Mouse (Mus musculus) kidney, postnatal 10 days (tissue): ENCODE measurements around the gene Ankrd60.

ENCODE experiments used
- DNase-seq: peaks from one replicate; pipeline ENCODE4 v3.0.0; 2021; ENCODE audit warnings: mixed read lengths

Ankrd60 gene

DNA sequence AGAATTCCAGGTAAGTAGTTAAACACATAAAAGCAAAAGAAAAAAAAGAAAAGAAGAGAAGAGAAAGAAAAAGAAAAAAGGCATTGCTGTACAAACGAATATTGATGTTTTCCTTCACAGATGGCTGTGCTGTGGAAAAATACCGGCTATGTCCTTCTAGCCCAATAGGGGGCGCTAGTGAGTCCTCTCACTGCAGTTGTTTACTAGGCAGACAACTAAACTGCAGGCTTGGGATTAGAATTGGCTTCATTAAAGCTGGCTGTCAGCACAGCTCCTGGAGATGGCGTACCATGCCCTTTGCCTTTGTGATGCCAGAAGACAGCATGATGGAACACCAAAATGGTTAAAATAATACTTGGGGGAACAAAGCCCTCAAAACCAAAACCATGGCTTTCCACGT lies 5.3 kb upstream of the Ankrd60 start:
- peak; percentile 40 for DNase-seq

DNA sequence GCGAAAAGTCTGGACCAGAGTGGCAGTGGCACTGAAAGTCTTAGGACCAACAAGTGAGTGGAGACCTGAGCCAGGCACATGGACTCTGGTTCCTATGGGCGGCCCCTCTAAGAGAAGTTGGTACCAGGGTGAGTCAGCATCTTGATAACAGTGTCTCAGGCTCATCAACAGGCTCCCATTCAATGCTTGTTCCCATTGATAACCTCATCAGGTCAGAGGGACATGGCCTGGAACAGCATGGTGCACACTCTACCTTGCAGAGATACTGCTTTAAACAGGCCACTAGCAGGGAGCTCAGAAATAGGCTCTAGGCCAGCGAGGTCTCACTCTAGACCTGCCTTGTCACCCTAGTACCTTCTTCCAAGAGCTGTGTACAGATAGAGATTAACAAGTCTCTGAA lies 4.7 kb upstream of the Ankrd60 start:
- DNase-seq, result no peak

DNA sequence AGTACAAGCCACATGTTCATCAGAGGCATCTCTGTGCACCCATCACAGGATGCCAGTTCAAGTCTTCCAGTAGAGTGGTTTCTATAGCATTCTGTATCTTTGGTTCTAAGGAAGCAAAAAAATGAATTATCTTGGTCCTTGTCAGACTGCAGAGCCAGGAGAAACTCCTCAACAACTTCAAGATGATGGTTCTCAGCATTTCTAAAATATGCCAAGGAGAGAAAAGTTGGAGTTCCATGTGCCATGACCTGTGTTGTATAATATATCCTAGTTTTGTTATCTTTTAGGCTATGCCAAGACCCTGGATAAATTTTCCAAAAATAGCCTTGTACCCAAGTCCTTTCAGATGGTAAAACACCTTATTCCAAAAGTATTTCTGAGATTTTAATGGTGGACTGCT lies 2.9 kb upstream of the Ankrd60 start:
- DNase-seq, result no peak

DNA sequence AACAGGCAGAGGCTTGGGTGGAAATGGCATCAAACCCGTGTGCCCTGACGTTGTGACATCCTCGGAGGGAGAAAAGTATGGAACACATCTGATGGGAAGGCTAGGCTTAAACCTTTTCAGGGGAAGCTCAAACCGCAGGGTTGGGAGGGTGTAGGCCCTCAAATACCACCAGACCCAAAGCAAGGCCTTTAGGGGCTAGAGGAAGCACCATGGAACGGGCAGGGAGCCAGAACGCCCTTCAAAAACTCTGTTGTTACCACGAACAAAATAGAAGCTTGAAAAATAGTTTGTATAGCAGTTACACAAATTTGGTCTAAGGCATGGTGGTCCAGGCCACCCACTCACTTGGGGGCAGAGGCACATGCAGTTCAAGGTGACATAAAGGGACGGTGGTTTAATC lies 430 bp upstream of the Ankrd60 start:
- DNase-seq, result no peak

GRCm38 (mm10) chr2:173564179-173564578 lies 14.0 kb downstream of the Ankrd60 start:
- DNase-seq, result peak; percentile 65

GRCm38 (mm10) chr2:173563336-173563735 lies 14.8 kb downstream of the Ankrd60 start:
- DNase-seq, result no peak

- DNase-seq, result peak; percentile 89
These were observed 16.2 kb downstream of the Ankrd60 start for GRCm38 (mm10) chr2:173561851-173562442.

GRCm38 (mm10) chr2:173558754-173559396 lies 19.3 kb downstream of the Ankrd60 start:
- DNase-seq, result peak; percentile 77

- no peak for DNase-seq
These were observed 24.3 kb downstream of the Ankrd60 start for GRCm38 (mm10) chr2:173553863-173554262.

- DNase-seq, result no peak
These were observed 27.5 kb downstream of the Ankrd60 start for GRCm38 (mm10) chr2:173550681-173551080.

GRCm38 (mm10) chr2:173549236-173549635 lies 28.9 kb downstream of the Ankrd60 start:
- DNase-seq, result peak; percentile 53

GRCm38 (mm10) chr2:173545992-173546703 lies 32.0 kb downstream of the Ankrd60 start:
- peak; percentile 90 for DNase-seq

DNA sequence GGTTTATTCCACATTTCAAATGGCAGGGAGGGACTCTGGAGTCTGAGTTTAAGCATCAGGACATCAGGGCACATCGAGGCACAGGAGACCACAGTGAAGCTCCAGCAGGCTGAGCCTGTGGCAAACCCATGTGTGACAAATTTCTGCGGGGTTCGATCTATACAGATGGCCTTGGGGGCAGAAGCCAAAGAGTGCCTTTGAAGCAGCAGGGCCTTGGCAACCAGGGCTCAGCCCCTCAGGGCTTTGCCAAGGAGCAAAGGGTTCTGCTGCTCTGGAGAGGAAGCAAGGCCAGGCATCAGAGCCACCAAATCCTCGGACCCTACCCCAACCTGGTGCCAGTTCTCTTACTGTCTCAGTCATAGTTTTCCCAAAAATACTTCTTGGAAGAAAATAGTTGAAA lies 35.4 kb downstream of the Ankrd60 start:
- no peak for DNase-seq

DNA sequence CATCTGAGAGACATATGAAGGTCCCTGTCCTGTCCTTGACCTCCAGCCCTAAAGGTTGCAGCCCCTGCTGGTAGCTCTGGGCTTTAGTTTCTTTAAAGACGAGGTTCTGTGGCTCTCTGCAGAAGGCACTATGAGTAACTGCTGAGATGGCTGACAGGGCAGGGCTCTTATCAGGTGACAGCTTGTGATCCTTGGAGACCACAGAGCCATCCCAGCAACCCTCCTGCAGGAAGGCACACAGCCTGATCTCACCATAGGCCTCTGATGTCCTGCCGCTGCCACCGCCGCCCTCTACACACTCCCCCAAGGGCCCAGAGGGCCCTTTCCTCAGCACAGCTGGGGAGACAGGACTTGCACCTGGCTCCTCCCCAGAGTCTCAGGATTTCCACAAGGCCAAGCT lies 36.4 kb downstream of the Ankrd60 start:
- DNase-seq, result no peak

GRCm38 (mm10) chr2:173539781-173540180 lies 38.4 kb downstream of the Ankrd60 start:
- DNase-seq, result no peak

GRCm38 (mm10) chr2:173535886-173536285 lies 42.3 kb downstream of the Ankrd60 start:
- peak; percentile 54 for DNase-seq

- DNase-seq, result no peak
These were observed 42.8 kb downstream of the Ankrd60 start for GRCm38 (mm10) chr2:173535390-173535789.

- no peak for DNase-seq
These were observed 43.6 kb downstream of the Ankrd60 start for GRCm38 (mm10) chr2:173534581-173534980.

DNA sequence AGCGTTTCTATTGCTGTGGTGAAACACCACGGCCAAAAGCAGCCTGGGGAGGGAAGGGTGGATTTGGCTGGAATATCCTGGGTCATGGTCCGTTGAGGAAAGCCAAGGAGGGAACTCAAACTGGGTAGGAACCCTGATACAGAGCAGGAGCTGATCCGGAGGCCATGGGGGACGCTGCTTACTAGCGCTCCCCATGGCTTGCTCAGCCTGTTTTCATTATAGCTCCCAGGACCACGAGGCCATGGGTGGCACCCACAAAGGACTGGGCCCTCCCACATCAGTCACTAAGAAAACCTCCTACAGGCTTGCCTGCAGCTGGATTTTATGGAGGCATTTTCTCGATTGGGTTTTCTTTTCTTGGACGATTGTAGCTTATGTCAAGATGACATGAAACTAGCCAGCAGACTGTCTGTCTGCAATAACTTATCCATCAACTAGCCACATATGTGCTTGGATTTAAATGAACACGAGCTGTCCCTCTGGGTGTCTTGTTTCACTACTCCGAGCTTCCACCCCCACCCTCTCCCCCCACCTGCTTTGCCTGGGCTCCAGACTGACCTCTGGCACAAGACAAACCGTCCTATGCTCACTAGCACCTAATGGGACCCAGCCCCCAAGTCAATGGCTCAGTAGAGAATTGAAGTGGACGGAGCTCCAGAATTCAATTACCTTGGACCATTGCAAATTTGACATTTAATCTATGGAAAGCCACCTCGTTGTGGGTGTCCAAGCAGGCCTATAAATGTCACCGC lies 45.3 kb downstream of the Ankrd60 start:
- DNase-seq, result no peak

DNA sequence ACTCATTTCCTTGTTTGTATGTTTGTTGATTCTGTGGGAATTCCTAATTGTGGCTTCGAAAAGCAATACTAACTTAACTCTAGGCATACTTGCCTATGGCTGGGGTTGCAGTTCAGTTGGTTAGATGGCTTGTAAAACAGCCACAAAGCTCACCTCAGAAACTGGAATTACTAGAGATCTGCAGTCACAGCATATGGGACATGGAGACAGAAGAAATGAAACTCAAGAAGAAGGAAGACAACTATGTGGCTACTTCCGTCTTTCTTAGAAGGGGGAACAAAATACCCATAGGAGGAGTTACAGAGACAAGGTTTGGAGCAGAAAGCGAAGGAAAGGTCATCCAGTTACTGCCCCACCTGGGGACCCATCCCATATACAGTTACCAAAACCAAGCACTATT lies 49.7 kb downstream of the Ankrd60 start:
- no peak for DNase-seq

GRCm38 (mm10) chr2:173522376-173522775 lies 55.8 kb downstream of the Ankrd60 start, which contains the start of gene 1700021F07Rik:
Gene 1700021F07Rik (plus strand): TSS chr2:173522586.
- DNase-seq, result no peak
